Mouse (Mus musculus) forebrain, embryonic 16.5 days (tissue): Measurements from ENCODE around the gene Sh2d7. TPM values are rescaled to one million over a fixed set of nuclear protein-coding genes. Genes with fewer than 3 reads are reported as not detected.
"Not testable (repeated sequence)": the region's sequence is repeated elsewhere in the genome, so short reads cannot be mapped to it uniquely, and the experiment has no call there.

Experiments used
- ATAC-seq: fragments of 200-750 bp; cut with Nextera tagmentation; 2 replicates; pipeline ENCODE4 v1.8.0; 2017; ENCODE audit warnings: mild to moderate bottlenecking, moderate library complexity
- H3K27ac ChIP-seq: fragments of 300-500 bp; sonication (generic); 2 replicates; pipeline ENCODE4 v1.5.1; 2014; ENCODE audit warnings: low read length, control low read depth
- H3K27me3 ChIP-seq: fragments of 300-500 bp; sonication (generic); replicated peaks from 2 replicates; pipeline ENCODE4 v1.6.1; 2014; ENCODE audit warnings: low read length; ENCODE audit not compliant: control insufficient read depth, insufficient read depth
- H3K36me3 ChIP-seq: fragments of 300-500 bp; sonication (generic); 2 replicates; pipeline ENCODE4 v1.6.1; 2014; ENCODE audit not compliant: control insufficient read depth, insufficient read depth
- H3K4me1 ChIP-seq: fragments of 300-500 bp; sonication (generic); replicated peaks from 2 replicates; pipeline ENCODE4 v1.6.1; 2014; ENCODE audit warnings: low read length; ENCODE audit not compliant: control insufficient read depth, insufficient read depth
- H3K4me2 ChIP-seq: fragments of 300-500 bp; sonication (generic); 2 replicates; pipeline ENCODE4 v1.6.1; 2014; ENCODE audit warnings: mild to moderate bottlenecking, low read length, control low read depth
- H3K4me3 ChIP-seq: fragments of 300-500 bp; sonication (generic); replicated peaks from 2 replicates; pipeline ENCODE4 v1.5.1; 2014; ENCODE audit warnings: mild to moderate bottlenecking, low read length, control low read depth
- H3K9ac ChIP-seq: fragments of 300-500 bp; sonication (generic); replicated peaks from 2 replicates; pipeline ENCODE4 v1.6.1; 2014; ENCODE audit warnings: low read depth, low read length, control low read depth
- H3K9me3 ChIP-seq: fragments of 300-500 bp; sonication (generic); 2 replicates; pipeline ENCODE4 v1.6.1; 2016; ENCODE audit warnings: low read length; ENCODE audit not compliant: control insufficient read depth
- WGBS: fragments of 180-500 bp; shearing (Covaris S2); extraction: QIAGEN DNeasy Blood & Tissue Kit; methylation state at CpG from one replicate; pipeline ENCODE4 v1.1.7; 2014; 5-methylcytosine and 5-hydroxymethylcytosine counted together
- polyA plus RNA-seq: library from polyadenylated mRNA; unstranded; fragments of >200 nt; fragmentation: Nextera tagmentation; extraction: Ambion mirVana; gene quantifications from 2 replicates; pipeline ENCODE4 v1.2.1, GENCODE M21; 2015

The Sh2d7 gene
- polyA plus RNA-seq, 1 experiment from 2014 or later: 0.16 TPM

DNA sequence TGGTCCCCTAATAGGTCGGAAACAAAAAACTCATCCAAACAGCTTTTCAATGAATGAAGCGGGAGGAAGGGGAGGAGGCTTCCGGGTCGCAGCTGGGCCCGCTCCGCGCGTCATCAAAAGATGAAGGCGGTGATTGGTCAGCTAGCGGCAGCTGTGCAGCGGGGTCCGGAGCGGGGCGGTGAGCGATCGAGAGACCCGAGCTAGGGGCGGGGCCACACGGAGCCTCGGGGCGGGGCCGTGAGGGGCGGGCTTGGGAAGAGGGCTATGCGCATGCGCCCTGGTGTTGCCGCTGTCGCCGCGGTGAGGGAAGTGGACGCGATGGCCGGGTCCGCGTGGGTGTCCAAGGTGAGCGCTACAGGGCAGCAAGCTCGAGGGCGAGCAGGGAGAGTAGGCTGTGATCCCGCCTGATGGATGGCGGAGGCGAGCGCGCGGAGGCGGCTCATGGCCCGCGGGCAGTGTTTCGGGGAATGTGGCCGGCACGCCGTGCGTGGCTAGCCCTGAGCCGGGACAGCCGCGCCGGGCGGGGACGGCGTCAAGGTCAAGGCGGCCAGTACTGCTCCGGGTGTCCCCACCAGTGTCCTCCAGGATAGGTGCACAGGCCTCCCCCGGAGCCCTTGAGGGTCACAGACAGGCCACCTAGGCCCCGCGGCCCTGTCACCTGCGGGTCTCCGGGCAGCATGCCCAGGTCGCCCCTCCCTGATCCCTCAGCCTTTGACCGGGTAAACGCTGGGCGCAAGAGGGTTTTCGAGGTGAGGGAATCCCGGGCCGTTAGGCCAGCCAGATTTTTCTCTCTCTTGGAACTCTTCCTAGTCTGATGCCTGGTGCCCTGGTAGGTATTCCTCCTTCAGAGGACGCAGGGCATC lies 47.6 kb downstream of the Sh2d7 start, which contains the start of gene Idh3a:
Gene Idh3a (plus strand): TSS at position 136 of the 863 bp plus-strand sequence.
- Histone ChIP-seq H3K4me3 (peak within 1 kb of the TSS; percentile 53), H3K4me2 (peak within 1 kb of the TSS; percentile 83), H3K9ac (peak within 1 kb of the TSS; percentile 90), H3K36me3 (0 out of 2 replicates have a peak, but pooled peaks cover 2% of the 10 kb centered on the region), H3K9me3 (no peaks in the 10 kb centered on the region), H3K27ac (peak within 1 kb of the TSS; percentile 53), H3K27me3 (no peaks in the 10 kb centered on the region), H3K4me1 (peaks cover 21% of the 10 kb centered on the region)
- ATAC-seq: peak; percentile 99
- WGBS: 0% methylated on average over 73 of the region's 73 CpGs

DNA sequence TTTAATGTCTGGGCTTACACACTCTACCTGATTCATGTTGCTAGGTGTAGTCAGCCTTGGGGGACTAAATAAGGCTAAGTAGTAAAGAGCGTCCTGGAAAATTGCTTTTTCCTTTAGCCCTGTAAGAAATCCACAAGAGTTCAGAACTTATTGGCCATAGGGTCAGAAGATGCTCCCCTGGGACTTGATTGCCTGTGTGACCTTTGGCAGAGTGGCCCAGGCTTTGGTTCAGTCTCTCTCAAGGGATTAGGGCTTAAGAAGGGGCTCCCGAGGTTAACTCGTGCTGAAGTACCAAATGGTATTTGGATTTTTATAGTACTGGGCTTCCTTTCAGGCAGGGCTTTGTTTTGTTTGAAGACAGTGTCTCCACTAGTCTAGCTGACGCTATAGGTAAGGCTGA lies 49.1 kb downstream of the Sh2d7 start:
- no peak overlapping the region for H3K4me3 ChIP-seq
- no peak overlapping the region for H3K9ac ChIP-seq

GRCm38 (mm10) chr9:54593652-54594051 lies 54.9 kb downstream of the Sh2d7 start:
- not testable (repeated sequence) for H3K4me3 ChIP-seq, H3K4me2 ChIP-seq, H3K9ac ChIP-seq, H3K4me1 ChIP-seq, H3K27me3 ChIP-seq, H3K9me3 ChIP-seq, H3K27ac ChIP-seq, ATAC-seq
- peaks cover 38% of the 10 kb centered on the region for H3K36me3 ChIP-seq
- 70% methylated on average over 4 of the region's 4 CpGs for WGBS

More for the DNA sequence above, 49.1 kb downstream of the Sh2d7 start:
- 57% methylated on average over 4 of the region's 4 CpGs for WGBS
- Histone ChIP-seq H3K36me3 (peaks cover 8% of the 10 kb centered on the region), H3K9me3 (no peaks in the 10 kb centered on the region), H3K27me3 (no peaks in the 10 kb centered on the region), H3K4me2 (peak overlapping the region; percentile 83), H3K4me1 (peaks cover 21% of the 10 kb centered on the region), H3K27ac (no peak overlapping the region)
- ATAC-seq: no peak

Other genes with a start within 250 kb of the Sh2d7 start
- 57.0 and 60.6 TPM in 2 replicates for gene Dmxl2, start 37.4 kb upstream of the Sh2d7 start, polyA plus RNA-seq
- gene Cib2, start 21.2 kb downstream of the Sh2d7 start, polyA plus RNA-seq: 36.8 and 40.5 TPM in 2 replicates
- 151 and 163 TPM in 2 replicates for gene Idh3a, start 47.4 kb downstream of the Sh2d7 start, polyA plus RNA-seq
- gene Acsbg1, start 122.9 kb downstream of the Sh2d7 start, polyA plus RNA-seq: 19.5 and 22.6 TPM in 2 replicates
- 6.5 and 6.9 TPM in 2 replicates for gene Dnaja4, start 159.9 kb downstream of the Sh2d7 start, polyA plus RNA-seq
- gene Wdr61, start 195.5 kb downstream of the Sh2d7 start, polyA plus RNA-seq: 115 and 126 TPM in 2 replicates
- gene Crabp1, start 225.8 kb downstream of the Sh2d7 start, polyA plus RNA-seq: 44.7 and 55.4 TPM in 2 replicates